Mouse (Mus musculus): ENCODE measurements at regions not wholly inside any gene's neighbourhood (a gene's known extent, or its start where the extent isn't known, plus 50 kb on each side); places are given as distances from the start of the nearest gene placed in this dataset.

DNA sequence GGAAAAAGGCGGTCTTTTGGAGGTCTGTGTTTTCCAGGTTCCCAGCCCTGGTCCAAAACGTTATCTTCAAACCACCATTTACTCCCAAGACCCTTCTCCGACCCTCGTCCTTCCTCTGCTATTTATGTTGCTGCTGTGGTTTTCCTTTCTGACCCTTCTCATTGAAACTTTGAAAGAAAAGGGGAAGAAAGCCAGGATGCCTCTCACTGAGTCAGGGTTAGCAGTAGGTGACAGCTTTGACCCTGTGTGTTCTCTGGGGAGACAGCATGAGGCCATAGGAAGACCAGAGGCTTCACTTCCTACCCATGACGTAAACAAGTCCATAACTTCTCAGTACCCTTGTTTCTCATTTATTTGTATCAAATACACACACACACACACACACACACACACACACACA is 166.1 kb downstream of the Gsdmc2 start:
- no peak for TF ChIP-seq CTCF (IDR thresholded peaks at IDR 0.05; ENCODE audit: borderline replicate concordance, control insufficient read depth, extremely low read depth, insufficient read depth, low read length, poor library complexity)
- no peak for TF ChIP-seq POLR2A (IDR thresholded peaks at IDR 0.05; ENCODE audit: control insufficient read depth, extremely low read depth, insufficient read depth, low read length, poor library complexity)
